Mouse (Mus musculus) forebrain, embryonic 16.5 days (tissue): ENCODE measurements around the gene Asxl1. TPM values are rescaled to one million over a fixed set of nuclear protein-coding genes. Genes with fewer than 3 reads are reported as not detected.

Experiments used
- ATAC-seq: fragments of 200-750 bp; cut with Nextera tagmentation; 2 replicates; pipeline ENCODE4 v1.8.0; 2017; ENCODE audit warnings: mild to moderate bottlenecking, moderate library complexity
- H3K27ac ChIP-seq: fragments of 300-500 bp; sonication (generic); 2 replicates; pipeline ENCODE4 v1.5.1; 2014; ENCODE audit warnings: low read length, control low read depth
- H3K27me3 ChIP-seq: fragments of 300-500 bp; sonication (generic); replicated peaks from 2 replicates; pipeline ENCODE4 v1.6.1; 2014; ENCODE audit warnings: low read length; ENCODE audit not compliant: control insufficient read depth, insufficient read depth
- H3K36me3 ChIP-seq: fragments of 300-500 bp; sonication (generic); 2 replicates; pipeline ENCODE4 v1.6.1; 2014; ENCODE audit not compliant: control insufficient read depth, insufficient read depth
- H3K4me1 ChIP-seq: fragments of 300-500 bp; sonication (generic); replicated peaks from 2 replicates; pipeline ENCODE4 v1.6.1; 2014; ENCODE audit warnings: low read length; ENCODE audit not compliant: control insufficient read depth, insufficient read depth
- H3K4me2 ChIP-seq: fragments of 300-500 bp; sonication (generic); 2 replicates; pipeline ENCODE4 v1.6.1; 2014; ENCODE audit warnings: mild to moderate bottlenecking, low read length, control low read depth
- H3K4me3 ChIP-seq: fragments of 300-500 bp; sonication (generic); replicated peaks from 2 replicates; pipeline ENCODE4 v1.5.1; 2014; ENCODE audit warnings: mild to moderate bottlenecking, low read length, control low read depth
- H3K9ac ChIP-seq: fragments of 300-500 bp; sonication (generic); replicated peaks from 2 replicates; pipeline ENCODE4 v1.6.1; 2014; ENCODE audit warnings: low read depth, low read length, control low read depth
- H3K9me3 ChIP-seq: fragments of 300-500 bp; sonication (generic); 2 replicates; pipeline ENCODE4 v1.6.1; 2016; ENCODE audit warnings: low read length; ENCODE audit not compliant: control insufficient read depth
- WGBS: fragments of 180-500 bp; shearing (Covaris S2); extraction: QIAGEN DNeasy Blood & Tissue Kit; methylation state at CpG from one replicate; pipeline ENCODE4 v1.1.7; 2014; 5-methylcytosine and 5-hydroxymethylcytosine counted together
- polyA plus RNA-seq: library from polyadenylated mRNA; unstranded; fragments of >200 nt; fragmentation: Nextera tagmentation; extraction: Ambion mirVana; gene quantifications from 2 replicates; pipeline ENCODE4 v1.2.1, GENCODE M21; 2015

The Asxl1 gene
- polyA plus RNA-seq, 1 experiment from 2014 or later: 10.9 TPM

GRCm38 (mm10) chr2:153312884-153313283, 32.7 kb upstream of the Asxl1 start:
- H3K4me3 ChIP-seq: no peak overlapping the region
- no peak overlapping the region for H3K9ac ChIP-seq
- no peak overlapping the region for H3K4me2 ChIP-seq
- H3K27ac ChIP-seq: no peak overlapping the region
- no peaks in the 10 kb centered on the region for H3K9me3 ChIP-seq
- no peaks in the 10 kb centered on the region for H3K27me3 ChIP-seq
- WGBS: 90% methylated on average over 9 of the region's 9 CpGs
- H3K4me1 ChIP-seq: no peaks in the 10 kb centered on the region
- no peak for ATAC-seq
- H3K36me3 ChIP-seq: peaks cover 2% of the 10 kb centered on the region; the same call in 1 of the 2 replicates

- Histone ChIP-seq H3K27ac (no peak overlapping the region), H3K9me3 (no peaks in the 10 kb centered on the region), H3K4me3 (no peak overlapping the region), H3K9ac (no peak overlapping the region), H3K36me3 (peaks cover 24% of the 10 kb centered on the region), H3K4me2 (no peak overlapping the region), H3K27me3 (no peaks in the 10 kb centered on the region), H3K4me1 (no peaks in the 10 kb centered on the region)
- no peak for ATAC-seq
- WGBS: 93% methylated on average over 4 of the region's 4 CpGs
Measured at GRCm38 (mm10) chr2:153318408-153318807, 27.2 kb upstream of the Asxl1 start.

GRCm38 (mm10) chr2:153319036-153319643, 26.5 kb upstream of the Asxl1 start:
- no peak for ATAC-seq
- H3K27me3 ChIP-seq: no peaks in the 10 kb centered on the region
- H3K4me2 ChIP-seq: no peak overlapping the region
- H3K4me1 ChIP-seq: no peaks in the 10 kb centered on the region
- 84% methylated on average over 8 of the region's 8 CpGs for WGBS
- no peak overlapping the region for H3K9ac ChIP-seq
- no peak overlapping the region for H3K4me3 ChIP-seq
- no peak overlapping the region for H3K27ac ChIP-seq
- H3K9me3 ChIP-seq: no peaks in the 10 kb centered on the region
- peaks cover 30% of the 10 kb centered on the region for H3K36me3 ChIP-seq

- 87% methylated on average over 9 of the region's 9 CpGs for WGBS
- H3K27me3 ChIP-seq: no peaks in the 10 kb centered on the region
- peaks cover 42% of the 10 kb centered on the region for H3K36me3 ChIP-seq
- H3K9me3 ChIP-seq: no peaks in the 10 kb centered on the region
- no peaks in the 10 kb centered on the region for H3K4me1 ChIP-seq
- ATAC-seq: no peak
- no peak overlapping the region for H3K4me3 ChIP-seq
- no peak overlapping the region for H3K27ac ChIP-seq
- no peak overlapping the region for H3K4me2 ChIP-seq
- H3K9ac ChIP-seq: no peak overlapping the region
Measured at GRCm38 (mm10) chr2:153325706-153326376, 19.8 kb upstream of the Asxl1 start.

GRCm38 (mm10) chr2:153332271-153332670, 13.4 kb upstream of the Asxl1 start:
- no peak overlapping the region for H3K27ac ChIP-seq
- no peak overlapping the region for H3K4me3 ChIP-seq
- peaks cover 16% of the 10 kb centered on the region; the same call in 1 of the 2 replicates for H3K36me3 ChIP-seq
- no peaks in the 10 kb centered on the region for H3K4me1 ChIP-seq
- no peaks in the 10 kb centered on the region for H3K27me3 ChIP-seq
- no peak overlapping the region for H3K9ac ChIP-seq
- no peak overlapping the region for H3K4me2 ChIP-seq
- ATAC-seq: no peak
- no peaks in the 10 kb centered on the region for H3K9me3 ChIP-seq
- 94% methylated on average over 5 of the region's 5 CpGs for WGBS

- no peak overlapping the region for H3K27ac ChIP-seq
- H3K4me1 ChIP-seq: no peaks in the 10 kb centered on the region
- WGBS: 97% methylated on average over 3 of the region's 3 CpGs
- H3K4me2 ChIP-seq: no peak overlapping the region
- peaks cover 16% of the 10 kb centered on the region; the same call in 1 of the 2 replicates for H3K36me3 ChIP-seq
- no peaks in the 10 kb centered on the region for H3K9me3 ChIP-seq
- H3K4me3 ChIP-seq: no peak overlapping the region
- H3K9ac ChIP-seq: no peak overlapping the region
- no peak for ATAC-seq
- no peaks in the 10 kb centered on the region for H3K27me3 ChIP-seq
Measured at GRCm38 (mm10) chr2:153332981-153333380, 12.6 kb upstream of the Asxl1 start.

- H3K4me1 ChIP-seq: no peaks in the 10 kb centered on the region
- no peaks in the 10 kb centered on the region for H3K27me3 ChIP-seq
- no peak overlapping the region for H3K9ac ChIP-seq
- no peak overlapping the region for H3K4me2 ChIP-seq
- H3K4me3 ChIP-seq: no peak overlapping the region
- WGBS: 92% methylated on average over 6 of the region's 6 CpGs
- ATAC-seq: no peak
- H3K27ac ChIP-seq: no peak overlapping the region
- peaks cover 16% of the 10 kb centered on the region; the same call in 1 of the 2 replicates for H3K36me3 ChIP-seq
- H3K9me3 ChIP-seq: no peaks in the 10 kb centered on the region
Measured at GRCm38 (mm10) chr2:153333822-153334232, 11.8 kb upstream of the Asxl1 start.

GRCm38 (mm10) chr2:153334281-153334680, 11.3 kb upstream of the Asxl1 start:
- H3K9ac ChIP-seq: no peak overlapping the region
- no peaks in the 10 kb centered on the region for H3K27me3 ChIP-seq
- no peak overlapping the region for H3K27ac ChIP-seq
- no peak overlapping the region for H3K4me3 ChIP-seq
- WGBS: 86% methylated on average over 3 of the region's 3 CpGs
- no peak overlapping the region for H3K4me2 ChIP-seq
- peaks cover 16% of the 10 kb centered on the region; the same call in 1 of the 2 replicates for H3K36me3 ChIP-seq
- ATAC-seq: no peak
- H3K9me3 ChIP-seq: no peaks in the 10 kb centered on the region
- H3K4me1 ChIP-seq: no peaks in the 10 kb centered on the region

GRCm38 (mm10) chr2:153336117-153336516, 9.5 kb upstream of the Asxl1 start:
- Histone ChIP-seq H3K9me3 (no peaks in the 10 kb centered on the region), H3K27ac (no peak overlapping the region), H3K36me3 (peaks cover 8% of the 10 kb centered on the region; the same call in 1 of the 2 replicates), H3K9ac (no peak overlapping the region), H3K4me3 (no peak overlapping the region), H3K4me2 (no peak overlapping the region), H3K27me3 (no peaks in the 10 kb centered on the region), H3K4me1 (no peaks in the 10 kb centered on the region)
- no peak for ATAC-seq
- 77% methylated on average over 2 of the region's 2 CpGs for WGBS
